Mouse (Mus musculus): ENCODE measurements at regions not wholly inside any gene's neighbourhood (a gene's known extent, or its start where the extent isn't known, plus 50 kb on each side); places are given as distances from the start of the nearest gene placed in this dataset.

DNA sequence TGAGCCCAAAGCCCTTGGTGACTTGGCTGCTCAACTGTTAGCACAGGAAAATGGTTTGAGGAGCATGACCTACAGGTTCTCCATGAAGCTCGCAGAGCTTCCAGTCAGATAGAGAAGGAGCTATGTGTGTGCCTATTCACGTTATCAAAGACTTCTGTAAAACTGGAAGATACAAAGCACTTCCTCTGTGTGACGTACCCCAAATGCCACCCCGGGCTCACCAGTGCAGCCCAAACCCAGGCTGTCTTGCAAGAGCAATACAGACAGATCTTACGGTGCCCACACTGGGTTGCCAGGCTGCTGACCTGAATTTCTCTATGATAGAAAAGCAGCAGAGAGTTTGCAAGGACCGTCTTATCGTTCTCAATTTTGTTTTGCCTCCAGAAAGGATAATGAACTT, 78.1 kb upstream of the Foxo1 start:
- H3K4me3 ChIP-seq (ENCODE audit: low read depth, low read length): no peak overlapping the region
- H3K27me3 ChIP-seq (ENCODE audit: control insufficient read depth, insufficient read depth, low read depth, low read length): no peaks in the 10 kb centered on the region
- no peak overlapping the region for H3K9ac ChIP-seq (ENCODE audit: low read depth, low read length)
- H3K9me3 ChIP-seq (replicated peaks; ENCODE audit: control insufficient read depth, low read length, poor library complexity, severe bottlenecking): no peaks in the 10 kb centered on the region
- no peak overlapping the region for H3K4me2 ChIP-seq (ENCODE audit: low read length)
- no peaks in the 10 kb centered on the region for H3K36me3 ChIP-seq (ENCODE audit: control insufficient read depth, insufficient read depth, low read length)
- H3K4me1 ChIP-seq (ENCODE audit: control insufficient read depth, insufficient read depth, low read length): no peaks in the 10 kb centered on the region
- WGBS: 80% methylated on average over 7 of the region's 7 CpGs
- no peak overlapping the region for H3K27ac ChIP-seq (ENCODE audit: low read length)
- ATAC-seq: no peak

- Histone ChIP-seq H3K9me3 (replicated peaks; ENCODE audit: control insufficient read depth, low read length, poor library complexity, severe bottlenecking) (no peaks in the 10 kb centered on the region), H3K4me2 (ENCODE audit: low read length) (no peak overlapping the region), H3K27ac (ENCODE audit: low read length) (no peak overlapping the region), H3K4me1 (ENCODE audit: control insufficient read depth, insufficient read depth, low read length) (peaks cover 14% of the 10 kb centered on the region), H3K36me3 (ENCODE audit: control insufficient read depth, insufficient read depth, low read length) (no peaks in the 10 kb centered on the region), H3K4me3 (ENCODE audit: low read depth, low read length) (no peak overlapping the region), H3K9ac (ENCODE audit: low read depth, low read length) (no peak overlapping the region), H3K27me3 (ENCODE audit: control insufficient read depth, insufficient read depth, low read depth, low read length) (no peaks in the 10 kb centered on the region)
- WGBS: 74% methylated on average over 7 of the region's 7 CpGs
- ATAC-seq: no peak
Measured at GRCm38 (mm10) chr3:52193026-52193425, 75.1 kb upstream of the Foxo1 start.

- Histone ChIP-seq H3K36me3 (ENCODE audit: control insufficient read depth, insufficient read depth, low read length) (no peaks in the 10 kb centered on the region), H3K27me3 (ENCODE audit: control insufficient read depth, insufficient read depth, low read depth, low read length) (no peaks in the 10 kb centered on the region)
Measured at GRCm38 (mm10) chr3:52194216-52194615, 73.9 kb upstream of the Foxo1 start.

GRCm38 (mm10) chr3:52195486-52195885, 72.7 kb upstream of the Foxo1 start:
- Histone ChIP-seq H3K4me1 (ENCODE audit: control insufficient read depth, insufficient read depth, low read length) (peaks cover 14% of the 10 kb centered on the region), H3K27me3 (ENCODE audit: control insufficient read depth, insufficient read depth, low read depth, low read length) (no peaks in the 10 kb centered on the region), H3K9ac (ENCODE audit: low read depth, low read length) (peak overlapping the region; percentile 90), H3K36me3 (ENCODE audit: control insufficient read depth, insufficient read depth, low read length) (no peaks in the 10 kb centered on the region), H3K4me2 (ENCODE audit: low read length) (peak overlapping the region; percentile 91), H3K9me3 (replicated peaks; ENCODE audit: control insufficient read depth, low read length, poor library complexity, severe bottlenecking) (no peaks in the 10 kb centered on the region), H3K4me3 (ENCODE audit: low read depth, low read length) (no peak overlapping the region), H3K27ac (ENCODE audit: low read length) (peak overlapping the region; percentile 87; the same call in 1 of the 2 replicates)
- 70% methylated on average over 3 of the region's 3 CpGs for WGBS
- ATAC-seq: no peak

More at GRCm38 (mm10) chr3:52194216-52194615, 73.9 kb upstream of the Foxo1 start:
- no peak for ATAC-seq
- Histone ChIP-seq H3K4me2 (ENCODE audit: low read length) (no peak overlapping the region), H3K9me3 (replicated peaks; ENCODE audit: control insufficient read depth, low read length, poor library complexity, severe bottlenecking) (no peaks in the 10 kb centered on the region), H3K4me1 (ENCODE audit: control insufficient read depth, insufficient read depth, low read length) (peaks cover 14% of the 10 kb centered on the region), H3K4me3 (ENCODE audit: low read depth, low read length) (no peak overlapping the region), H3K9ac (ENCODE audit: low read depth, low read length) (no peak overlapping the region), H3K27ac (ENCODE audit: low read length) (no peak overlapping the region)
- 87% methylated on average over 10 of the region's 10 CpGs for WGBS

GRCm38 (mm10) chr3:52196047-52196935, 71.8 kb upstream of the Foxo1 start:
- Histone ChIP-seq H3K27ac (ENCODE audit: low read length) (peak overlapping the region; percentile 87), H3K4me2 (ENCODE audit: low read length) (peak overlapping the region; percentile 91), H3K36me3 (ENCODE audit: control insufficient read depth, insufficient read depth, low read length) (no peaks in the 10 kb centered on the region), H3K27me3 (ENCODE audit: control insufficient read depth, insufficient read depth, low read depth, low read length) (no peaks in the 10 kb centered on the region), H3K4me1 (ENCODE audit: control insufficient read depth, insufficient read depth, low read length) (peaks cover 14% of the 10 kb centered on the region), H3K9ac (ENCODE audit: low read depth, low read length) (peak overlapping the region; percentile 90), H3K9me3 (replicated peaks; ENCODE audit: control insufficient read depth, low read length, poor library complexity, severe bottlenecking) (no peaks in the 10 kb centered on the region), H3K4me3 (ENCODE audit: low read depth, low read length) (peak overlapping the region; percentile 45)
- WGBS: 1% methylated on average over 33 of the region's 39 CpGs
- peak; percentile 86 for ATAC-seq

DNA sequence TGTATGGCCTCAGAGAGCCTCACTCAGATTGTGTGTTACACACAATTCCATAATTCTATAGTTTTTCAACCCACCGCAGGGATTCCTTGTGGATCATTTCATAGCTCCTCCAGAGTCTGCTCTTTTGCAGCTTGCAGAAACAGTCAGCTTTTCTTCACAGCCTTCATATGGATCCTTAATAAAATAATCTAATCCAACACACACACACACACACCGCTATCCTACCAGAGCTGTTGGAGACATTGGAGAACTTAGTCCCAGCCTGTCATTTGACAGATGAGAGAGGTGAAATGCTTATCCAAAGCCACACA, 71.2 kb upstream of the Foxo1 start:
- peak overlapping the region; percentile 87 for H3K27ac ChIP-seq (ENCODE audit: low read length)
- H3K9me3 ChIP-seq (replicated peaks; ENCODE audit: control insufficient read depth, low read length, poor library complexity, severe bottlenecking): no peaks in the 10 kb centered on the region
- WGBS: 42% methylated on average over 2 of the region's 2 CpGs
- no peaks in the 10 kb centered on the region for H3K27me3 ChIP-seq (ENCODE audit: control insufficient read depth, insufficient read depth, low read depth, low read length)
- peak overlapping the region; percentile 91 for H3K4me2 ChIP-seq (ENCODE audit: low read length)
- H3K4me3 ChIP-seq (ENCODE audit: low read depth, low read length): no peak overlapping the region
- no peaks in the 10 kb centered on the region for H3K36me3 ChIP-seq (ENCODE audit: control insufficient read depth, insufficient read depth, low read length)
- peak; percentile 15; the same call in 1 of the 2 replicates for ATAC-seq
- peak overlapping the region; percentile 90 for H3K9ac ChIP-seq (ENCODE audit: low read depth, low read length)
- H3K4me1 ChIP-seq (ENCODE audit: control insufficient read depth, insufficient read depth, low read length): peaks cover 14% of the 10 kb centered on the region

- Histone ChIP-seq H3K36me3 (ENCODE audit: control insufficient read depth, insufficient read depth, low read length) (no peaks in the 10 kb centered on the region), H3K4me3 (ENCODE audit: low read depth, low read length) (no peak overlapping the region), H3K27ac (ENCODE audit: low read length) (peak overlapping the region; percentile 43; the same call in 1 of the 2 replicates), H3K9ac (ENCODE audit: low read depth, low read length) (no peak overlapping the region), H3K4me1 (ENCODE audit: control insufficient read depth, insufficient read depth, low read length) (peaks cover 14% of the 10 kb centered on the region), H3K27me3 (ENCODE audit: control insufficient read depth, insufficient read depth, low read depth, low read length) (no peaks in the 10 kb centered on the region), H3K4me2 (ENCODE audit: low read length) (no peak overlapping the region), H3K9me3 (replicated peaks; ENCODE audit: control insufficient read depth, low read length, poor library complexity, severe bottlenecking) (no peaks in the 10 kb centered on the region)
- WGBS: 73% methylated on average over 23 of the region's 23 CpGs
- ATAC-seq: no peak
Measured at GRCm38 (mm10) chr3:52197982-52198750, 70.0 kb upstream of the Foxo1 start.

- Histone ChIP-seq H3K4me2 (ENCODE audit: low read length) (no peak overlapping the region), H3K27me3 (ENCODE audit: control insufficient read depth, insufficient read depth, low read depth, low read length) (no peaks in the 10 kb centered on the region), H3K9ac (ENCODE audit: low read depth, low read length) (no peak overlapping the region), H3K36me3 (ENCODE audit: control insufficient read depth, insufficient read depth, low read length) (no peaks in the 10 kb centered on the region), H3K9me3 (replicated peaks; ENCODE audit: control insufficient read depth, low read length, poor library complexity, severe bottlenecking) (no peaks in the 10 kb centered on the region), H3K27ac (ENCODE audit: low read length) (no peak overlapping the region), H3K4me1 (ENCODE audit: control insufficient read depth, insufficient read depth, low read length) (peaks cover 14% of the 10 kb centered on the region), H3K4me3 (ENCODE audit: low read depth, low read length) (no peak overlapping the region)
- ATAC-seq: no peak
- 86% methylated on average over 17 of the region's 17 CpGs for WGBS
Measured at GRCm38 (mm10) chr3:52198751-52199738, 69.1 kb upstream of the Foxo1 start.

All from midbrain, embryonic 16.5 days (tissue).